Mouse (Mus musculus): ENCODE data around the gene Lsm3. TPM values are rescaled to one million over a fixed set of nuclear protein-coding genes. Genes with fewer than 3 reads are reported as not detected.

The Lsm3 gene
- polyA plus RNA-seq, 1 experiment from 2014 or later: 139 TPM

- ATAC-seq: no peak
- Histone ChIP-seq H3K27me3 (replicated peaks; ENCODE audit: control insufficient read depth, insufficient read depth, low read length) (no peaks in the 10 kb centered on the region), H3K9me3 (ENCODE audit: control insufficient read depth, low read length) (no peaks in the 10 kb centered on the region), H3K36me3 (ENCODE audit: control insufficient read depth, insufficient read depth, low read length) (peaks cover 43% of the 10 kb centered on the region), H3K4me1 (ENCODE audit: control insufficient read depth, insufficient read depth, low read depth, low read length) (no peaks in the 10 kb centered on the region), H3K9ac (ENCODE audit: low read depth, low read length) (no peak overlapping the region), H3K4me3 (ENCODE audit: low read length) (no peak overlapping the region), H3K4me2 (ENCODE audit: low read length) (no peak overlapping the region), H3K27ac (ENCODE audit: low read depth, low read length) (no peak overlapping the region)
- WGBS: 93% methylated on average over 5 of the region's 5 CpGs
Measured at GRCm38 (mm10) chr6:91506036-91506435, 9.7 kb upstream of the Lsm3 start.

DNA sequence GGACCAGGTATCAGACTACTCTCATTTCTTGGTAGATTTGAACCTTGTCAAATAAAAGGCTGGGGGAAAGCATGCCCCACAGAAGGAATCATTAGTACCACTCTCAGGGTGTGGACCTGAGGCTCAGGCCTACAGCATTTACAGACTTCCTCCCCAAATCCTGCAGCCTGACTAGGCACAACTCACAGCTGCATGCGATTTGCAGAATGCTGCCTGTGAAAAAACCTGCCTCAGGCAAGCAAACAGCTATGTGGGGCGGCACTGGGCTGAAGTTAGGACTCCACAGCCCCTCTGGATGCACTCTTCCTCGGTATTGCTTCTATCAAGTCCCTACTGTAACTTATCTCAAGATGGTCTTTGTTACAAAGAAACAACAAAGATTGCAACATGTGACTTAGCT lies 7.7 kb upstream of the Lsm3 start:
- no peak overlapping the region for H3K9ac ChIP-seq (ENCODE audit: low read depth, low read length)
- 97% methylated on average over 3 of the region's 3 CpGs for WGBS
- no peak for ATAC-seq
- H3K4me1 ChIP-seq (ENCODE audit: control insufficient read depth, insufficient read depth, low read depth, low read length): no peaks in the 10 kb centered on the region
- no peak overlapping the region for H3K27ac ChIP-seq (ENCODE audit: low read depth, low read length)
- no peaks in the 10 kb centered on the region for H3K27me3 ChIP-seq (replicated peaks; ENCODE audit: control insufficient read depth, insufficient read depth, low read length)
- no peak overlapping the region for H3K4me2 ChIP-seq (ENCODE audit: low read length)
- peaks cover 36% of the 10 kb centered on the region for H3K36me3 ChIP-seq (ENCODE audit: control insufficient read depth, insufficient read depth, low read length)
- H3K4me3 ChIP-seq (ENCODE audit: low read length): no peak overlapping the region
- no peaks in the 10 kb centered on the region for H3K9me3 ChIP-seq (ENCODE audit: control insufficient read depth, low read length)

GRCm38 (mm10) chr6:91509326-91509725 lies 6.4 kb upstream of the Lsm3 start:
- Histone ChIP-seq H3K4me3 (ENCODE audit: low read length) (no peak overlapping the region), H3K27ac (ENCODE audit: low read depth, low read length) (no peak overlapping the region), H3K36me3 (ENCODE audit: control insufficient read depth, insufficient read depth, low read length) (peaks cover 23% of the 10 kb centered on the region), H3K4me1 (ENCODE audit: control insufficient read depth, insufficient read depth, low read depth, low read length) (no peaks in the 10 kb centered on the region), H3K9ac (ENCODE audit: low read depth, low read length) (no peak overlapping the region), H3K4me2 (ENCODE audit: low read length) (no peak overlapping the region), H3K27me3 (replicated peaks; ENCODE audit: control insufficient read depth, insufficient read depth, low read length) (no peaks in the 10 kb centered on the region), H3K9me3 (ENCODE audit: control insufficient read depth, low read length) (no peaks in the 10 kb centered on the region)
- 40% methylated on average over 7 of the region's 7 CpGs for WGBS
- ATAC-seq: no peak

DNA sequence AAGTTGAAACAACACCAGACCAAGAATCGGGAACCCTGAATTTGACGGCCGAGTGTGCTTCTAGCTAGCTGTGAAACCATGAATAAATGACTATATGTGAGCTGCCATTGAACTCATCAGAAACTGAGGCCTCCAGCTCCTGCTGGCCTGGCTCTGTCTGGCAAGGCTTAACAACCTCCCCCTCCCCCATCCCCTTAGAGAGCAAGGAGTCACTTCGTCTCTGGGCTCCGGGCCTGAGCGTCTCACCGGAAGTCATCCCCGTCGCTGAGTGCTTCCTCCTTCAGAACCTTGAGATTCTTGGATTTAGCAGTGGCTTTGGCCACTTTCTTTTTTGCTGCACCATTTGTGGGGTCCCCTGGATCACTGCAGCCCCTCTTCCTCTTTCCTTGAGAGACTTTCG lies 5.5 kb upstream of the Lsm3 start:
- Histone ChIP-seq H3K9me3 (ENCODE audit: control insufficient read depth, low read length) (no peaks in the 10 kb centered on the region), H3K9ac (ENCODE audit: low read depth, low read length) (no peak overlapping the region)

DNA sequence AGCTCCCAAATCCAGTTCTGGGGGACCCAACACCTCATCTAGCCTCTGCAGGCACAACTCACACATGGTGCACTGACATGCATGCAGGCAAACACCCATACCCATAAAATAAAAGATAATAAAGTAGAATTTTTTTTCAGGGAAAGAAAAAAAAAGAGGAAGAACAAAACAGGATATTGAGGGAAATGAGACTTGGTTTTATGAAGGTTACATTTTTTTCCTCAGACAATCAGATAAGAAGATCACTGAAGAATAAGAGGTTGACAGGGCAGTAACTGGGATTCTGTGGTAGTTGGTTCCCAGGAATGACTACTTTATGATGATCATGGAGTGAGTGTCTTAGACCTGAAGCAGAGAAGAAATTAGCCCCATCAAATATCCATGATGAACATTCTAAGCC lies 1.6 kb upstream of the Lsm3 start:
- Histone ChIP-seq H3K4me2 (ENCODE audit: low read length) (no peak overlapping the region), H3K27ac (ENCODE audit: low read depth, low read length) (no peak overlapping the region), H3K9ac (ENCODE audit: low read depth, low read length) (no peak overlapping the region), H3K4me3 (ENCODE audit: low read length) (no peak overlapping the region), H3K9me3 (ENCODE audit: control insufficient read depth, low read length) (no peaks in the 10 kb centered on the region), H3K27me3 (replicated peaks; ENCODE audit: control insufficient read depth, insufficient read depth, low read length) (no peaks in the 10 kb centered on the region), H3K36me3 (ENCODE audit: control insufficient read depth, insufficient read depth, low read length) (0 out of 2 replicates have a peak, but pooled peaks cover 2% of the 10 kb centered on the region), H3K4me1 (ENCODE audit: control insufficient read depth, insufficient read depth, low read depth, low read length) (peaks cover 16% of the 10 kb centered on the region)
- no peak for ATAC-seq

More for the DNA sequence above, 5.5 kb upstream of the Lsm3 start:
- H3K4me1 ChIP-seq (ENCODE audit: control insufficient read depth, insufficient read depth, low read depth, low read length): peaks cover 7% of the 10 kb centered on the region
- H3K36me3 ChIP-seq (ENCODE audit: control insufficient read depth, insufficient read depth, low read length): peaks cover 15% of the 10 kb centered on the region
- H3K4me2 ChIP-seq (ENCODE audit: low read length): no peak overlapping the region
- 80% methylated on average over 10 of the region's 10 CpGs for WGBS
- no peak for ATAC-seq
- no peak overlapping the region for H3K4me3 ChIP-seq (ENCODE audit: low read length)
- H3K27me3 ChIP-seq (replicated peaks; ENCODE audit: control insufficient read depth, insufficient read depth, low read length): no peaks in the 10 kb centered on the region
- H3K27ac ChIP-seq (ENCODE audit: low read depth, low read length): no peak overlapping the region

GRCm38 (mm10) chr6:91514737-91515362 lies 878 bp upstream of the Lsm3 start:
- WGBS: 30% methylated on average over 10 of the region's 10 CpGs
- no peak for ATAC-seq

DNA sequence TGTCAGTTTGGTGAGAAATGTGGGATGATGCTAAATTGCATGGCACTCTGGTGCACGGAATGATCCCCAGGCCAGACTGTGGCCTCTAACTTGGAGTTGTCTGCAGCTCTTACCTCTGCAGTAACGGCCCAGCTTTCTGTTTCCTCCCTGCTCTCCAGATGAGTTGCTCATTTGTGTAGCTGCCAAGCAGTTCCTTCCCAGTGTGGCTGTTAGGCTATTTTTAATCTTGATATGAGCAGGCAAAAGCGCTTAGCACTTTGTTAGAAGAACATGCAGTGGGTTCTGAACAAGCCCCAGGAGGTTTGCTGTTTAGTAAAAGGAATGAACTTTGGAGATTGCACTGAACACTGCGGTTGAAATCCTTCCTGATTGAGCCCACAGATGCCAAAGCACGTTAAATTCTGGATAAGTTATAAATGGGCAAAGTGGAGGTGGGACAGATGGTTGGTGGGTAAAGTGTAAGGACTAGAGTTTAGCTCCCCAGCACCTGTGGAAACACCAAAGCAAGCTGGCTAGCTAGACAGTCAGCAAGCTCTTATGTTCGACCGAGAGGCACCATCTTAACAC lies 2.8 kb downstream of the Lsm3 start:
- no peak for ATAC-seq
- Histone ChIP-seq H3K9ac (ENCODE audit: low read depth, low read length) (no peak overlapping the region), H3K36me3 (ENCODE audit: control insufficient read depth, insufficient read depth, low read length) (peaks cover 22% of the 10 kb centered on the region)

More at GRCm38 (mm10) chr6:91514737-91515362, 878 bp upstream of the Lsm3 start:
- Histone ChIP-seq H3K4me1 (ENCODE audit: control insufficient read depth, insufficient read depth, low read depth, low read length) (peaks cover 16% of the 10 kb centered on the region), H3K9ac (ENCODE audit: low read depth, low read length) (peak overlapping the region; percentile 83), H3K27ac (ENCODE audit: low read depth, low read length) (peak overlapping the region; percentile 76; the same call in 1 of the 2 replicates), H3K4me3 (ENCODE audit: low read length) (peak overlapping the region; percentile 80), H3K4me2 (ENCODE audit: low read length) (peak overlapping the region; percentile 76), H3K9me3 (ENCODE audit: control insufficient read depth, low read length) (no peaks in the 10 kb centered on the region), H3K27me3 (replicated peaks; ENCODE audit: control insufficient read depth, insufficient read depth, low read length) (no peaks in the 10 kb centered on the region), H3K36me3 (ENCODE audit: control insufficient read depth, insufficient read depth, low read length) (peaks cover 6% of the 10 kb centered on the region; the same call in 1 of the 2 replicates)

DNA sequence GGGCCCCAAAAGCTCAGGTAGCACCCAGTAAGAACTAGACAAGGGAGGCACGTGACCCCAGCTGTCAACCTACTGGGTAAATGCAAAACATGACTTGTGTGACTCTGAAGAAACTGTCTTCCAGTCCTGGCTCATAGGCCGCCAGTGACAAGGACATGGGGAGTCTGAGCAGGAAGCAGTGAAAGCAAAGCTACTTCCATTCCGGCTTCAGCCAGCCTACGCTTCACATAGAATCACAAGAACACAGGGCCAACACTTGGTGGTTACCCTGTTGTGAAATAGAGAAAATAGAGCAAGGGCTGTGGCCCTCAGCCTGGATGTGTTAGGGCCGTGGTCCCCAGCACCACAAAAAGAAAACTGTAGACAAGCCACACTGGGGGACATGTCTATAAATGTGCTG lies 7.1 kb downstream of the Lsm3 start:
- no peak for ATAC-seq
- Histone ChIP-seq H3K27ac (ENCODE audit: low read depth, low read length) (no peak overlapping the region), H3K36me3 (ENCODE audit: control insufficient read depth, insufficient read depth, low read length) (peaks cover 23% of the 10 kb centered on the region)

More for the DNA sequence above, 2.8 kb downstream of the Lsm3 start:
- H3K27ac ChIP-seq (ENCODE audit: low read depth, low read length): no peak overlapping the region
- WGBS: 89% methylated on average over 7 of the region's 7 CpGs
- H3K4me2 ChIP-seq (ENCODE audit: low read length): no peak overlapping the region
- no peaks in the 10 kb centered on the region for H3K9me3 ChIP-seq (ENCODE audit: control insufficient read depth, low read length)
- no peaks in the 10 kb centered on the region for H3K27me3 ChIP-seq (replicated peaks; ENCODE audit: control insufficient read depth, insufficient read depth, low read length)
- H3K4me3 ChIP-seq (ENCODE audit: low read length): no peak overlapping the region
- H3K4me1 ChIP-seq (ENCODE audit: control insufficient read depth, insufficient read depth, low read depth, low read length): peaks cover 16% of the 10 kb centered on the region

GRCm38 (mm10) chr6:91525544-91525943 lies 9.8 kb downstream of the Lsm3 start:
- 90% methylated on average over 4 of the region's 4 CpGs for WGBS

More for the DNA sequence above, 7.1 kb downstream of the Lsm3 start:
- Histone ChIP-seq H3K4me3 (ENCODE audit: low read length) (no peak overlapping the region), H3K4me1 (ENCODE audit: control insufficient read depth, insufficient read depth, low read depth, low read length) (no peaks in the 10 kb centered on the region), H3K27me3 (replicated peaks; ENCODE audit: control insufficient read depth, insufficient read depth, low read length) (no peaks in the 10 kb centered on the region), H3K9me3 (ENCODE audit: control insufficient read depth, low read length) (no peaks in the 10 kb centered on the region), H3K9ac (ENCODE audit: low read depth, low read length) (no peak overlapping the region), H3K4me2 (ENCODE audit: low read length) (no peak overlapping the region)
- WGBS: 95% methylated on average over 5 of the region's 5 CpGs

More at GRCm38 (mm10) chr6:91525544-91525943, 9.8 kb downstream of the Lsm3 start:
- H3K36me3 ChIP-seq (ENCODE audit: control insufficient read depth, insufficient read depth, low read length): peaks cover 13% of the 10 kb centered on the region
- no peak overlapping the region for H3K27ac ChIP-seq (ENCODE audit: low read depth, low read length)
- no peaks in the 10 kb centered on the region for H3K4me1 ChIP-seq (ENCODE audit: control insufficient read depth, insufficient read depth, low read depth, low read length)
- no peaks in the 10 kb centered on the region for H3K27me3 ChIP-seq (replicated peaks; ENCODE audit: control insufficient read depth, insufficient read depth, low read length)
- no peak overlapping the region for H3K4me2 ChIP-seq (ENCODE audit: low read length)
- H3K4me3 ChIP-seq (ENCODE audit: low read length): no peak overlapping the region
- ATAC-seq: no peak
- H3K9ac ChIP-seq (ENCODE audit: low read depth, low read length): no peak overlapping the region
- no peaks in the 10 kb centered on the region for H3K9me3 ChIP-seq (ENCODE audit: control insufficient read depth, low read length)
